Comparison of ENCODE assay signal across 28 mouse cellular contexts in the genomic region with DNA sequence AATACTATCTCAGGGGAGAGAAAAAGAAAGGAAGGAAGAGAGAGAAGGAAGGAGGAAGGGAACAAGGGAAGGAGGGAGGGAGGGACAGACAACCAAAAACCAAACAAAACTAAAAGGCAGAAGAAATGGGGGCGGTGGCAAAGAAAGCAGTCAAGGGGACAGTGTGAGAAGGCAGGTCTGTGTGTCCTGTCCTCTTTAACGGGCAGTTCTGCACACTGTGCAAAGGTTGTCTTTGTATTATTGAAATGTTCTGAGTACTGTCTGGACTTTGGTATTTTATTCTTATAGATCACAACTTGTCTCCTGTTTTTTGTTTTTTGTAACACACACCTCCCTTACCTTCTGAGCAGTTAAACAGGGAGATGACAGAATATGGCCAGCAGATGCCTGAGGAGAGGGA. TPM values are rescaled to one million over a fixed set of nuclear protein-coding genes. Genes with fewer than 3 reads are reported as not detected.
"Had no signal": no experiment of that assay in that cellular context is flagged by ENCODE, and none has a peak within 500 bp of the region (broad histone marks: within the 10 kb centered on the region; RNA-seq: fewer than 3 reads in every experiment).

No protein-coding gene starts in this region.

- H3K27me3 ChIP-seq: embryonic facial prominence, embryonic 12.5 days; embryonic facial prominence, embryonic 13.5 days; embryonic facial prominence, embryonic 15.5 days; forebrain, embryonic 12.5 days; forebrain, embryonic 13.5 days; forebrain, embryonic 15.5 days had no signal

- H3K9ac ChIP-seq: embryonic facial prominence, embryonic 15.5 days; forebrain, embryonic 12.5 days; forebrain, embryonic 15.5 days; forebrain, postnatal 0 days had no signal

- DNase-seq: cerebellum, adult 18-20 months; cerebellum, adult 2 months; cerebellum, adult 8-10 months; cerebellum, adult 9-10 months; cerebellum, adult 9-11 months; cerebellum, postnatal 10 days; cerebellum, postnatal 14 days; cerebellum, postnatal 25 days; cerebellum, postnatal 36 days; embryo, embryonic 11 days; forebrain, postnatal 0 days; gastrocnemius, adult 2 months; gastrocnemius, postnatal 10 days; gastrocnemius, postnatal 14 days; gastrocnemius, postnatal 25 days; gastrocnemius, postnatal 36 days; heart, adult 18-20 months had no signal

- H3K27ac ChIP-seq: embryonic facial prominence, embryonic 10.5 days; embryonic facial prominence, embryonic 12.5 days; embryonic facial prominence, embryonic 13.5 days; embryonic facial prominence, embryonic 15.5 days; forebrain, embryonic 10.5 days; forebrain, embryonic 12.5 days; forebrain, embryonic 13.5 days; forebrain, embryonic 15.5 days; gastrocnemius, adult 2 months had no signal

- H3K36me3 ChIP-seq: embryonic facial prominence, embryonic 12.5 days; embryonic facial prominence, embryonic 15.5 days; forebrain, embryonic 15.5 days had no signal

- H3K4me2 ChIP-seq: embryonic facial prominence, embryonic 12.5 days; embryonic facial prominence, embryonic 13.5 days; embryonic facial prominence, embryonic 15.5 days; forebrain, embryonic 12.5 days; forebrain, embryonic 13.5 days; forebrain, embryonic 15.5 days had no signal

- H3K4me3 ChIP-seq: embryonic facial prominence, embryonic 10.5 days; embryonic facial prominence, embryonic 12.5 days; embryonic facial prominence, embryonic 13.5 days; embryonic facial prominence, embryonic 15.5 days; erythroblast, embryonic 14.5 days; forebrain, embryonic 10.5 days; forebrain, embryonic 12.5 days; forebrain, embryonic 13.5 days; forebrain, embryonic 15.5 days; gastrocnemius, adult 2 months had no signal

- ATAC-seq: forebrain, embryonic 13.5 days; forebrain, embryonic 14.5 days; forebrain, embryonic 15.5 days; forebrain, embryonic 16.5 days; forebrain, postnatal 0 days had no signal

- H3K9me3 ChIP-seq: embryonic facial prominence, embryonic 10.5 days; embryonic facial prominence, embryonic 12.5 days; embryonic facial prominence, embryonic 13.5 days; embryonic facial prominence, embryonic 15.5 days; forebrain, embryonic 10.5 days; forebrain, embryonic 12.5 days; forebrain, embryonic 13.5 days; forebrain, embryonic 15.5 days had no signal

RNA-seq across cellular contexts. Expression of a gene that starts 55.6 kb away (rescaled TPM):
- polyA plus RNA-seq: erythroblast, embryonic 14.5 days had no signal
